Mouse (Mus musculus) inflammation-experienced regulatory T-cells, adult 6 months (primary cell): ENCODE data around the gene Pramef17. TPM values are rescaled to one million over a fixed set of nuclear protein-coding genes. Genes with fewer than 3 reads are reported as not detected.
"Not testable (repeated sequence)": the region's sequence is repeated elsewhere in the genome, so short reads cannot be mapped to it uniquely, and the experiment has no call there.

Experiments
- ATAC-seq: one replicate; pipeline ENCODE4 v1.8.0; 2017
- polyA plus RNA-seq, 3 experiments: library from polyadenylated mRNA; unstranded; fragments of 100-300 nt; shearing (Covaris generic); gene quantifications; one replicate each; pipeline ENCODE4 v1.2.1; 2017

Pramef17 gene
- polyA plus RNA-seq, result not detected

- ATAC-seq, result not testable (repeated sequence)
Observed at GRCm38 (mm10) chr4:143994269-143994668, at the start of gene Pramef17. TSS of gene Pramef17 (minus strand) at chr4:143994369.

- not testable (repeated sequence) for ATAC-seq
Observed at GRCm38 (mm10) chr4:143988126-143988525, 6.0 kb downstream of the Pramef17 start.

- not testable (repeated sequence) for ATAC-seq
Observed at GRCm38 (mm10) chr4:143987475-143987941, 6.7 kb downstream of the Pramef17 start.

GRCm38 (mm10) chr4:143985733-143986132 lies 8.4 kb downstream of the Pramef17 start:
- ATAC-seq, result not testable (repeated sequence)

- not testable (repeated sequence) for ATAC-seq
Observed at GRCm38 (mm10) chr4:143985165-143985564, 9.0 kb downstream of the Pramef17 start.

GRCm38 (mm10) chr4:143983446-143983845 lies 10.7 kb downstream of the Pramef17 start:
- ATAC-seq, result not testable (repeated sequence)

- not testable (repeated sequence) for ATAC-seq
Observed at GRCm38 (mm10) chr4:143966850-143967249, 27.3 kb downstream of the Pramef17 start, which contains the start of gene Gm13101. TSS of gene Gm13101 (minus strand) at chr4:143966950.

- ATAC-seq, result not testable (repeated sequence)
Observed at GRCm38 (mm10) chr4:143950916-143951315, 43.3 kb downstream of the Pramef17 start, which contains the start of gene Pramef25. TSS of gene Pramef25 (minus strand) at chr4:143951016.

Other genes with a start within 250 kb of the Pramef17 start
- gene Gm13023, start 205.0 kb downstream of the Pramef17 start, polyA plus RNA-seq, result not detected
- not detected for gene Gm13084, start 178.3 kb downstream of the Pramef17 start, polyA plus RNA-seq
- gene Gm13103, start 147.9 kb downstream of the Pramef17 start, polyA plus RNA-seq, result not detected
- not detected for gene Pramef6, start 94.0 kb downstream of the Pramef17 start, polyA plus RNA-seq
- not detected for gene Pramef25, start 43.4 kb downstream of the Pramef17 start, polyA plus RNA-seq
- not detected for gene Gm13101, start 27.4 kb downstream of the Pramef17 start, polyA plus RNA-seq
- under 1 TPM in 1 of 3 experiments, not detected in 2; 0.77 TPM for gene Pramel4, start 64.8 kb upstream of the Pramef17 start, polyA plus RNA-seq
- not detected for gene Gm13102, start 112.1 kb upstream of the Pramef17 start, polyA plus RNA-seq
- not detected for gene Oog3, start 168.3 kb upstream of the Pramef17 start, polyA plus RNA-seq
- gene Oog2, start 196.3 kb upstream of the Pramef17 start, polyA plus RNA-seq, result not detected
- not detected for gene C87977, start 218.9 kb upstream of the Pramef17 start, polyA plus RNA-seq